Mouse (Mus musculus) CH12.LX (cell line): Measurements from ENCODE around the gene Ascl1.

Source experiments
- CHD2 ChIP-seq: IDR thresholded peaks from 2 replicates; pipeline ENCODE4 v1.6.1; 2011; ENCODE audit warnings: low read length, improper control_type of control experiment
- CTCF ChIP-seq, 2 experiments: IDR thresholded peaks in 1 of 2; conservative IDR thresholded peaks in 1 of 2; 2 replicates each; pipeline ENCODE4 v1.5.1; 2011 to 2012; ENCODE audit warnings: low read depth in 2 of 2, low read length in 2 of 2, improper control_type of control experiment in 1 of 2, inconsistent platforms in 1 of 2, mild to moderate bottlenecking in 1 of 2, moderate library complexity in 1 of 2
- EP300 ChIP-seq: IDR thresholded peaks from 2 replicates; pipeline ENCODE4 v1.6.1; 2011; ENCODE audit warnings: low read length, improper control_type of control experiment
- HCFC1 ChIP-seq: IDR thresholded peaks from 2 replicates; pipeline ENCODE4 v1.6.1; 2012; ENCODE audit warnings: low read depth, mild to moderate bottlenecking, inconsistent platforms, low read length, improper control_type of control experiment
- NELFE ChIP-seq: IDR thresholded peaks from 2 replicates; pipeline ENCODE4 v1.6.1; 2011; ENCODE audit warnings: low read depth, low read length, improper control_type of control experiment
- PAX5 ChIP-seq: IDR thresholded peaks from 2 replicates; pipeline ENCODE4 v1.6.1; 2012; ENCODE audit warnings: low read length, inconsistent platforms, mixed read lengths
- POLR2AphosphoS2 ChIP-seq: IDR thresholded peaks from 2 replicates; pipeline ENCODE4 v1.6.1; 2011; ENCODE audit warnings: low read depth, low read length, improper control_type of control experiment
- ZNF384 ChIP-seq: IDR thresholded peaks from 2 replicates; pipeline ENCODE4 v1.6.1; 2012; ENCODE audit warnings: low read depth, low read length, improper control_type of control experiment, inconsistent platforms

GRCm38 (mm10) chr10:87518585-87518984 lies 25.1 kb upstream of the Ascl1 start:
- no peak for TF ChIP-seq CTCF (conservative IDR thresholded peaks at IDR 0.05 in 1 of 2, IDR thresholded peaks at IDR 0.05 in 1 of 2; ENCODE audit: low read depth in 2 of 2, low read length in 2 of 2)
- TF ChIP-seq CHD2 = no peak
- TF ChIP-seq POLR2AphosphoS2 = no peak
- TF ChIP-seq NELFE = no peak
- TF ChIP-seq EP300 = no peak
- no peak for TF ChIP-seq PAX5
- TF ChIP-seq HCFC1 = no peak
- no peak for TF ChIP-seq ZNF384
